Mouse (Mus musculus) limb, embryonic 14.5 days (tissue): Measurements from ENCODE around the gene Inpp4a. TPM values are rescaled to one million over a fixed set of nuclear protein-coding genes. Genes with fewer than 3 reads are reported as not detected.

Source experiments
- ATAC-seq: fragments of 200-750 bp; cut with Nextera tagmentation; 2 replicates; pipeline ENCODE4 v1.8.0; 2017; ENCODE audit warnings: low read depth, moderate number of reproducible peaks, moderate TSS enrichment; ENCODE audit not compliant: low FRiP score
- DNase-seq: peaks from one replicate; pipeline ENCODE4 v3.0.0-alpha.2; 2015; ENCODE audit warnings: low spot score
- H3K27ac ChIP-seq: fragments of 300-500 bp; sonication (generic); replicated peaks from 2 replicates; pipeline ENCODE4 v1.5.1; 2014; ENCODE audit warnings: low read depth, mild to moderate bottlenecking, low read length, moderate library complexity, mixed read lengths
- H3K27me3 ChIP-seq: fragments of 300-500 bp; sonication (generic); 2 replicates; pipeline ENCODE4 v1.6.1; 2014; ENCODE audit warnings: low read length, mixed read lengths; ENCODE audit not compliant: control insufficient read depth, insufficient read depth
- H3K36me3 ChIP-seq: fragments of 300-500 bp; sonication (generic); 2 replicates; pipeline ENCODE4 v1.6.1; 2014; ENCODE audit warnings: mild to moderate bottlenecking, low read length, moderate library complexity, mixed read lengths; ENCODE audit not compliant: control insufficient read depth, insufficient read depth
- H3K4me1 ChIP-seq: fragments of 300-500 bp; sonication (generic); 2 replicates; pipeline ENCODE4 v1.6.1; 2014; ENCODE audit warnings: antibody characterized with exemption, low read length, mixed read lengths; ENCODE audit not compliant: control insufficient read depth, insufficient read depth
- H3K4me2 ChIP-seq: fragments of 300-500 bp; sonication (generic); replicated peaks from 2 replicates; pipeline ENCODE4 v1.6.1; 2014; ENCODE audit warnings: low read depth, mild to moderate bottlenecking, low read length, moderate library complexity; ENCODE audit not compliant: severe bottlenecking
- H3K4me3 ChIP-seq: fragments of 300-500 bp; sonication (generic); replicated peaks from 2 replicates; pipeline ENCODE4 v1.5.1; 2014; ENCODE audit warnings: low read length
- H3K9ac ChIP-seq: fragments of 300-500 bp; sonication (generic); 2 replicates; pipeline ENCODE4 v1.6.1; 2014; ENCODE audit warnings: mild to moderate bottlenecking, low read depth, low read length, moderate library complexity; ENCODE audit not compliant: severe bottlenecking
- H3K9me3 ChIP-seq: fragments of 300-500 bp; sonication (generic); 2 replicates; pipeline ENCODE4 v1.6.1; 2016; ENCODE audit warnings: low read length; ENCODE audit not compliant: control insufficient read depth
- POLR2A ChIP-seq: fragments of 200-500 bp; IDR thresholded peaks from 2 replicates; pipeline ENCODE4 v1.8.0; 2012; ENCODE audit warnings: inconsistent platforms, mild to moderate bottlenecking, moderate library complexity, borderline replicate concordance; ENCODE audit not compliant: insufficient read depth, insufficient read length; ENCODE audit errors: extremely low read depth
- WGBS: fragments of 180-500 bp; shearing (Covaris S2); extraction: QIAGEN DNeasy Blood & Tissue Kit; methylation state at CpG from one replicate; pipeline ENCODE4 v1.1.7; 2014; 5-methylcytosine and 5-hydroxymethylcytosine counted together
- polyA plus RNA-seq, 2 experiments: library from polyadenylated mRNA; depleted of rRNA in 1 of 2; stranded (reverse) in 1 of 2; unstranded in 1 of 2; fragments of >200 nt; fragmentation: Nextera tagmentation in 1 of 2; extraction: Ambion mirVana in 1 of 2; gene quantifications; 2 replicates each; pipeline versions ENCODE4 v1.2.1 to v1.2.3; 2012 to 2014

Gene Inpp4a
- polyA plus RNA-seq, 2 experiments = 13.6 to 16.6 TPM

- no peak overlapping the region for H3K4me2 ChIP-seq
- H3K27ac ChIP-seq = no peak overlapping the region
- H3K9ac ChIP-seq = no peak overlapping the region
- no peak for DNase-seq
- TF ChIP-seq POLR2A = no peak
- ATAC-seq = no peak
- H3K36me3 ChIP-seq = no peaks in the 10 kb centered on the region
- 67% methylated on average over 5 of the region's 5 CpGs for WGBS
- peaks cover 4% of the 10 kb centered on the region; the same call in 1 of the 2 replicates for H3K4me1 ChIP-seq
- H3K4me3 ChIP-seq = no peak overlapping the region
- H3K27me3 ChIP-seq = no peaks in the 10 kb centered on the region
- H3K9me3 ChIP-seq = no peaks in the 10 kb centered on the region
Observed at GRCm38 (mm10) chr1:37341347-37341746, 41.7 kb downstream of the Inpp4a start.

- no peak for TF ChIP-seq POLR2A
- peaks cover under 1% of the 10 kb centered on the region; the same call in 1 of the 2 replicates for H3K4me1 ChIP-seq
- no peak overlapping the region for H3K27ac ChIP-seq
- H3K36me3 ChIP-seq = no peaks in the 10 kb centered on the region
- no peaks in the 10 kb centered on the region for H3K27me3 ChIP-seq
- no peaks in the 10 kb centered on the region for H3K9me3 ChIP-seq
- H3K9ac ChIP-seq = no peak overlapping the region
- DNase-seq = no peak
- H3K4me2 ChIP-seq = no peak overlapping the region
- 73% methylated on average over 4 of the region's 4 CpGs for WGBS
- ATAC-seq = peak; percentile 60; the same call in 1 of the 2 replicates
- no peak overlapping the region for H3K4me3 ChIP-seq
Observed at GRCm38 (mm10) chr1:37341914-37342313, 42.2 kb downstream of the Inpp4a start.

GRCm38 (mm10) chr1:37342524-37342923 lies 42.9 kb downstream of the Inpp4a start:
- no peak for TF ChIP-seq POLR2A
- Histone ChIP-seq H3K27ac (no peak overlapping the region), H3K4me1 (0 out of 2 replicates have a peak, but pooled peaks cover 4% of the 10 kb centered on the region), H3K9ac (no peak overlapping the region), H3K9me3 (no peaks in the 10 kb centered on the region), H3K27me3 (no peaks in the 10 kb centered on the region), H3K4me3 (no peak overlapping the region), H3K36me3 (no peaks in the 10 kb centered on the region), H3K4me2 (no peak overlapping the region)
- ATAC-seq (no peak), DNase-seq (no peak)
- WGBS = 87% methylated on average over 8 of the region's 8 CpGs

GRCm38 (mm10) chr1:37343265-37343664 lies 43.6 kb downstream of the Inpp4a start:
- Histone ChIP-seq H3K36me3 (no peaks in the 10 kb centered on the region), H3K9ac (no peak overlapping the region), H3K4me3 (no peak overlapping the region), H3K27ac (no peak overlapping the region), H3K9me3 (no peaks in the 10 kb centered on the region), H3K4me2 (no peak overlapping the region), H3K27me3 (no peaks in the 10 kb centered on the region), H3K4me1 (0 out of 2 replicates have a peak, but pooled peaks cover 7% of the 10 kb centered on the region)
- no peak for TF ChIP-seq POLR2A
- DNase-seq (no peak), ATAC-seq (no peak)
- WGBS = 89% methylated on average over 3 of the region's 3 CpGs

- H3K4me3 ChIP-seq = no peak overlapping the region
- 0 out of 2 replicates have a peak, but pooled peaks cover 7% of the 10 kb centered on the region for H3K4me1 ChIP-seq
- 92% methylated on average over 6 of the region's 6 CpGs for WGBS
- DNase-seq (no peak), ATAC-seq (no peak)
- H3K9me3 ChIP-seq = no peaks in the 10 kb centered on the region
- no peaks in the 10 kb centered on the region for H3K36me3 ChIP-seq
- H3K4me2 ChIP-seq = no peak overlapping the region
- H3K27ac ChIP-seq = no peak overlapping the region
- H3K27me3 ChIP-seq = no peaks in the 10 kb centered on the region
- no peak overlapping the region for H3K9ac ChIP-seq
- TF ChIP-seq POLR2A = no peak
Observed at GRCm38 (mm10) chr1:37344223-37344916, 44.7 kb downstream of the Inpp4a start.
